Mouse (Mus musculus) lung, postnatal 0 days (tissue): ENCODE data around the gene Scnn1a. TPM values are rescaled to one million over a fixed set of nuclear protein-coding genes. Genes with fewer than 3 reads are reported as not detected.

Experiments
- ATAC-seq: fragments of 200-750 bp; cut with Nextera tagmentation; 2 replicates; pipeline ENCODE4 v1.8.0; 2017; ENCODE audit warnings: moderate library complexity
- DNase-seq: peaks from one replicate; pipeline ENCODE4 v3.0.0-alpha.2; 2016; ENCODE audit warnings: low spot score
- H3K27ac ChIP-seq: fragments of 300-500 bp; sonication (generic); 2 replicates; pipeline ENCODE4 v1.5.1; 2014; ENCODE audit warnings: antibody characterized with exemption, mild to moderate bottlenecking, low read length, mixed read lengths
- H3K27me3 ChIP-seq: fragments of 300-500 bp; sonication (generic); replicated peaks from 2 replicates; pipeline ENCODE4 v1.6.1; 2014; ENCODE audit warnings: low read length, mixed read lengths; ENCODE audit not compliant: insufficient read depth
- H3K36me3 ChIP-seq: fragments of 300-500 bp; sonication (generic); 2 replicates; pipeline ENCODE4 v1.6.1; 2014; ENCODE audit warnings: low read length, mixed read lengths; ENCODE audit not compliant: insufficient read depth
- H3K4me1 ChIP-seq: fragments of 300-500 bp; sonication (generic); 2 replicates; pipeline ENCODE4 v1.6.1; 2014; ENCODE audit warnings: antibody characterized with exemption, low read depth, low read length, mixed read lengths; ENCODE audit not compliant: insufficient read depth
- H3K4me2 ChIP-seq: fragments of 300-500 bp; sonication (generic); replicated peaks from 2 replicates; pipeline ENCODE4 v1.6.1; 2014; ENCODE audit warnings: low read depth, mild to moderate bottlenecking, low read length, moderate library complexity, mixed read lengths
- H3K4me3 ChIP-seq: fragments of 300-500 bp; sonication (generic); 2 replicates; pipeline ENCODE4 v1.5.1; 2014; ENCODE audit warnings: low read depth, low read length
- H3K9ac ChIP-seq: fragments of 300-500 bp; sonication (generic); replicated peaks from 2 replicates; pipeline ENCODE4 v1.6.1; 2014; ENCODE audit warnings: low read depth, mild to moderate bottlenecking
- H3K9me3 ChIP-seq: fragments of 300-500 bp; sonication (generic); 2 replicates; pipeline ENCODE4 v1.6.1; 2016; ENCODE audit warnings: low read length, mixed read lengths
- CTCF ChIP-seq: IDR thresholded peaks from 2 replicates; pipeline ENCODE4 v1.5.1; 2016; ENCODE audit warnings: antibody characterized with exemption, mild to moderate bottlenecking
- EP300 ChIP-seq: IDR thresholded peaks from 2 replicates; pipeline ENCODE4 v1.6.1; 2016; ENCODE audit warnings: antibody characterized with exemption, mild to moderate bottlenecking, control low read depth
- WGBS: fragments of 180-500 bp; shearing (Covaris S2); extraction: QIAGEN DNeasy Blood & Tissue Kit; methylation state at CpG from one replicate; pipeline ENCODE4 v1.1.7; 2014; 5-methylcytosine and 5-hydroxymethylcytosine counted together
- polyA plus RNA-seq: library from polyadenylated mRNA; unstranded; fragments of >200 nt; fragmentation: Nextera tagmentation; extraction: Ambion mirVana; gene quantifications from 2 replicates; pipeline ENCODE4 v1.2.1, GENCODE M21; 2015

The Scnn1a gene
- polyA plus RNA-seq, 1 experiment from 2014 or later, result 123 TPM

GRCm38 (mm10) chr6:125344084-125344483 lies 23.6 kb downstream of the Scnn1a start:
- peak overlapping the region; percentile 75 for H3K27ac ChIP-seq
- H3K27me3 ChIP-seq, result no peaks in the 10 kb centered on the region
- TF ChIP-seq CTCF (no peak), EP300 (no peak)
- no peak overlapping the region for H3K4me2 ChIP-seq
- H3K9ac ChIP-seq, result no peak overlapping the region; the same call in 1 of the 2 replicates
- H3K4me3 ChIP-seq, result no peak overlapping the region
- ATAC-seq, result peak; percentile 60
- 25% methylated on average over 8 of the region's 8 CpGs for WGBS
- no peaks in the 10 kb centered on the region; the same call in 1 of the 2 replicates for H3K36me3 ChIP-seq
- DNase-seq, result peak; percentile 72
- no peaks in the 10 kb centered on the region for H3K9me3 ChIP-seq
- peaks cover 28% of the 10 kb centered on the region; the same call in 1 of the 2 replicates for H3K4me1 ChIP-seq

- H3K27me3 ChIP-seq, result no peaks in the 10 kb centered on the region
- WGBS, result 46% methylated on average over 4 of the region's 4 CpGs
- H3K9ac ChIP-seq, result no peak overlapping the region
- H3K36me3 ChIP-seq, result no peaks in the 10 kb centered on the region; the same call in 1 of the 2 replicates
- no peak for TF ChIP-seq EP300
- no peaks in the 10 kb centered on the region for H3K9me3 ChIP-seq
- no peak overlapping the region; the same call in 1 of the 2 replicates for H3K27ac ChIP-seq
- no peak overlapping the region for H3K4me3 ChIP-seq
- DNase-seq, result no peak
- no peak overlapping the region for H3K4me2 ChIP-seq
- H3K4me1 ChIP-seq, result peaks cover 28% of the 10 kb centered on the region; the same call in 1 of the 2 replicates
- no peak for ATAC-seq
These were observed 24.4 kb downstream of the Scnn1a start for GRCm38 (mm10) chr6:125344866-125345265.

GRCm38 (mm10) chr6:125345625-125346024 lies 25.2 kb downstream of the Scnn1a start:
- Histone ChIP-seq H3K27me3 (no peaks in the 10 kb centered on the region), H3K4me2 (no peak overlapping the region), H3K4me1 (peaks cover 28% of the 10 kb centered on the region; the same call in 1 of the 2 replicates), H3K36me3 (no peaks in the 10 kb centered on the region; the same call in 1 of the 2 replicates), H3K9ac (no peak overlapping the region), H3K4me3 (no peak overlapping the region), H3K27ac (no peak overlapping the region; the same call in 1 of the 2 replicates), H3K9me3 (no peaks in the 10 kb centered on the region)
- no peak for ATAC-seq
- peak; percentile 57 for DNase-seq
- 53% methylated on average over 1 of the region's 1 CpGs for WGBS
- TF ChIP-seq EP300 (no peak), CTCF (no peak)

GRCm38 (mm10) chr6:125346029-125346428 lies 25.6 kb downstream of the Scnn1a start:
- TF ChIP-seq CTCF (no peak), EP300 (no peak)
- H3K4me3 ChIP-seq, result no peak overlapping the region
- ATAC-seq, result no peak

GRCm38 (mm10) chr6:125348721-125349574 lies 28.5 kb downstream of the Scnn1a start, which contains the start of gene Tnfrsf1a:
Gene Tnfrsf1a (plus strand): TSS chr6:125349362.
- 8% methylated on average over 22 of the region's 22 CpGs for WGBS
- ATAC-seq, result no peak; the same call in 1 of the 2 replicates

More at GRCm38 (mm10) chr6:125346029-125346428, 25.6 kb downstream of the Scnn1a start:
- 77% methylated on average over 2 of the region's 2 CpGs for WGBS
- DNase-seq, result no peak
- no peaks in the 10 kb centered on the region for H3K27me3 ChIP-seq
- H3K27ac ChIP-seq, result peak overlapping the region; percentile 28; the same call in 1 of the 2 replicates
- no peaks in the 10 kb centered on the region; the same call in 1 of the 2 replicates for H3K36me3 ChIP-seq
- no peak overlapping the region for H3K9ac ChIP-seq
- H3K4me1 ChIP-seq, result peaks cover 30% of the 10 kb centered on the region; the same call in 1 of the 2 replicates
- H3K4me2 ChIP-seq, result no peak overlapping the region
- H3K9me3 ChIP-seq, result no peaks in the 10 kb centered on the region

GRCm38 (mm10) chr6:125349575-125350230 lies 29.2 kb downstream of the Scnn1a start:
- peak overlapping the region; percentile 91 for H3K9ac ChIP-seq
- TF ChIP-seq EP300, result peak; percentile 51; the same call in 1 of the 2 replicates
- no peak for TF ChIP-seq CTCF
- H3K27me3 ChIP-seq, result no peaks in the 10 kb centered on the region
- no peaks in the 10 kb centered on the region for H3K36me3 ChIP-seq
- peaks cover 37% of the 10 kb centered on the region for H3K4me1 ChIP-seq
- peak overlapping the region; percentile 95 for H3K27ac ChIP-seq
- H3K4me2 ChIP-seq, result peak overlapping the region; percentile 79
- ATAC-seq, result peak; percentile 85
- WGBS, result under 1% methylated on average over 27 of the region's 27 CpGs
- H3K4me3 ChIP-seq, result peak overlapping the region; percentile 73
- no peaks in the 10 kb centered on the region for H3K9me3 ChIP-seq
- DNase-seq, result peak; percentile 98

More at GRCm38 (mm10) chr6:125348721-125349574, 28.5 kb downstream of the Scnn1a start, which contains the start of gene Tnfrsf1a:
- peak within 1 kb of the TSS; percentile 95 for H3K27ac ChIP-seq
- no peaks in the 10 kb centered on the region for H3K9me3 ChIP-seq
- H3K4me1 ChIP-seq, result peaks cover 37% of the 10 kb centered on the region
- H3K27me3 ChIP-seq, result no peaks in the 10 kb centered on the region
- H3K4me2 ChIP-seq, result peak within 1 kb of the TSS; percentile 79
- no peaks in the 10 kb centered on the region; the same call in 1 of the 2 replicates for H3K36me3 ChIP-seq
- TF ChIP-seq EP300, result no peak
- no peak for TF ChIP-seq CTCF
- peak; percentile 74 for DNase-seq
- H3K4me3 ChIP-seq, result peak within 1 kb of the TSS; percentile 73
- H3K9ac ChIP-seq, result peak within 1 kb of the TSS; percentile 91
